Mouse (Mus musculus): ENCODE measurements at regions not wholly inside any gene's neighbourhood (a gene's known extent, or its start where the extent isn't known, plus 50 kb on each side); places are given as distances from the start of the nearest gene placed in this dataset.

DNA sequence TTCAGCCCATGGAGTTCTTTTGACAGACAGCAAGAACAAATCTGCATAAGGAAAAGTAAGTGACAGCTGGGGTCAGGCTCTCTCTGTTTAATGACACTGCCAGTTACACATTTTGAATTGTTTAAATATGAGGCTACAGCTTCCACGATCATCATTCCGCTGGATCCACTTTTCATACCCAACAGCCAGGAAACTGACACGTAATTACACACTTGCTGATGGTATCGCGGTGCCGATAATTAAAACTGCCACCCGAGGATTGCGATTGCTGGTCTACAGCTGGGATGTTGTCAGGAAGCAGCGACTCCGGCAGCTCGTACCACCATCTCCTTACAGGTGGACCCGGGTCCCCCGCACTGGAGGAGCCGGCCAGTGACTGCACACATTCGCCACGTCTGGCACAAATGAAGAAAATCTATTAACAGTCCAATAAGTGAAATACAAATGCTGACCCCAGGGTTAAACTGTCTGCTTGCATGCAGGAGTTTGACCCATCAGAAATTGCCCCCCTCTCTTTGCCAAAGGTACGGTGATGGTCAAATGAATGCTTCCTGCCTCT lies 217.3 kb upstream of the Mgmt start:
- no peak overlapping the region for H3K4me3 ChIP-seq (ENCODE audit: low read length)
- WGBS = 60% methylated on average over 17 of the region's 17 CpGs
- no peak overlapping the region for H3K9ac ChIP-seq (replicated peaks; ENCODE audit: low read length)
- no peaks in the 10 kb centered on the region for H3K36me3 ChIP-seq (ENCODE audit: insufficient read depth, low read length)
- no peaks in the 10 kb centered on the region for H3K9me3 ChIP-seq (ENCODE audit: low read length)
- peaks cover 22% of the 10 kb centered on the region for H3K4me1 ChIP-seq (ENCODE audit: insufficient read depth, low read length)
- no peak for ATAC-seq (ENCODE audit: low FRiP score, low TSS enrichment)
- H3K4me2 ChIP-seq (replicated peaks; ENCODE audit: low read depth, low read length) = no peak overlapping the region
- H3K27ac ChIP-seq (ENCODE audit: low read length) = no peak overlapping the region
- peaks cover 19% of the 10 kb centered on the region for H3K27me3 ChIP-seq (ENCODE audit: insufficient read depth, low read length)

DNA sequence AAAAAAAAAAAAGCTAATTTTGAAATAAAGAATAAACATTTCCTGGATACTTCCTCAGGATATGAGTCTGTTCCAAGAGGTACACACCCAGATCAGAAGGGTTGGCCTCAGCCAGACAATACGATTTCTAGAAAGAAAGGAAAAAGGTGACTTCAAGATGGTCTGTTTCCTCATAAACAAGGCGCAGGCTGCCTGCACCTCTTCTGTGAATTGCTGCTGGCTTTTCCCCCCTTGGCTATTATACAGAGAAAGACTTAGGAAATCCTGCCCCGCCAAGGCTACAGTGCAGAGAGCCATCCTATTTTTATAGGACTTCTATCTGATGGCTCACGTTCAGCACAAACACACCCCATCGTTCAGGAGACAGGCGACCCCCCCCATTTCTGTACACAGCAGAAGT lies 204.8 kb upstream of the Mgmt start:
- ATAC-seq (ENCODE audit: low FRiP score, low TSS enrichment) = no peak
- H3K4me1 ChIP-seq (ENCODE audit: insufficient read depth, low read length) = peaks cover 8% of the 10 kb centered on the region; the same call in 1 of the 2 replicates
- no peaks in the 10 kb centered on the region for H3K9me3 ChIP-seq (ENCODE audit: low read length)
- H3K4me2 ChIP-seq (replicated peaks; ENCODE audit: low read depth, low read length) = peak overlapping the region; percentile 8; the same call in 1 of the 2 replicates
- H3K27me3 ChIP-seq (ENCODE audit: insufficient read depth, low read length) = peaks cover 19% of the 10 kb centered on the region
- no peaks in the 10 kb centered on the region for H3K36me3 ChIP-seq (ENCODE audit: insufficient read depth, low read length)
- no peak overlapping the region for H3K4me3 ChIP-seq (ENCODE audit: low read length)
- WGBS = 22% methylated on average over 6 of the region's 6 CpGs
- no peak overlapping the region for H3K27ac ChIP-seq (ENCODE audit: low read length)
- no peak overlapping the region for H3K9ac ChIP-seq (replicated peaks; ENCODE audit: low read length)

DNA sequence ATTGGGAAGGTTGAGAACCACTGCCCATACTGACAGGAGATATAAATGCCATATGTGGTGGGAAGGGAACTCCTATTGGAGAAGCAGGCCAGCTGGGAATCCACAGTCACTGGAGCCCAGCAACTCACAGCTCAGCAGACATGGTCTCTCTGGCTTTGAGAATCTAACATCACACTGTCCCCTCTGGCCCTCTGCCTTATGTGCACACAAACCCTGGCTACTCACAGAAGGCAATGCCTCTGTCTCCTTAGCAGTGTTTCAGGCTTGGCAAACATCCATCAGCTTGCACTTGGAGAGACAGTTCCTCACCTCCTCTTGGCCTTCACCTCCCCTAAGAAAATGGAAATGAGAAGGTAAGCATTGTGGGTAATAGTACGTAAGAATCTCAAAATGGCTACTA lies 188.2 kb upstream of the Mgmt start:
- Histone ChIP-seq H3K27me3 (ENCODE audit: insufficient read depth, low read length) (peaks cover 3% of the 10 kb centered on the region; the same call in 1 of the 2 replicates), H3K4me3 (ENCODE audit: low read length) (no peak overlapping the region), H3K4me1 (ENCODE audit: insufficient read depth, low read length) (peaks cover 9% of the 10 kb centered on the region; the same call in 1 of the 2 replicates), H3K4me2 (replicated peaks; ENCODE audit: low read depth, low read length) (no peak overlapping the region), H3K27ac (ENCODE audit: low read length) (no peak overlapping the region), H3K36me3 (ENCODE audit: insufficient read depth, low read length) (no peaks in the 10 kb centered on the region), H3K9ac (replicated peaks; ENCODE audit: low read length) (no peak overlapping the region), H3K9me3 (ENCODE audit: low read length) (no peaks in the 10 kb centered on the region)
- ATAC-seq (ENCODE audit: low FRiP score, low TSS enrichment) = no peak
- WGBS = 89% methylated on average over 1 of the region's 1 CpGs

DNA sequence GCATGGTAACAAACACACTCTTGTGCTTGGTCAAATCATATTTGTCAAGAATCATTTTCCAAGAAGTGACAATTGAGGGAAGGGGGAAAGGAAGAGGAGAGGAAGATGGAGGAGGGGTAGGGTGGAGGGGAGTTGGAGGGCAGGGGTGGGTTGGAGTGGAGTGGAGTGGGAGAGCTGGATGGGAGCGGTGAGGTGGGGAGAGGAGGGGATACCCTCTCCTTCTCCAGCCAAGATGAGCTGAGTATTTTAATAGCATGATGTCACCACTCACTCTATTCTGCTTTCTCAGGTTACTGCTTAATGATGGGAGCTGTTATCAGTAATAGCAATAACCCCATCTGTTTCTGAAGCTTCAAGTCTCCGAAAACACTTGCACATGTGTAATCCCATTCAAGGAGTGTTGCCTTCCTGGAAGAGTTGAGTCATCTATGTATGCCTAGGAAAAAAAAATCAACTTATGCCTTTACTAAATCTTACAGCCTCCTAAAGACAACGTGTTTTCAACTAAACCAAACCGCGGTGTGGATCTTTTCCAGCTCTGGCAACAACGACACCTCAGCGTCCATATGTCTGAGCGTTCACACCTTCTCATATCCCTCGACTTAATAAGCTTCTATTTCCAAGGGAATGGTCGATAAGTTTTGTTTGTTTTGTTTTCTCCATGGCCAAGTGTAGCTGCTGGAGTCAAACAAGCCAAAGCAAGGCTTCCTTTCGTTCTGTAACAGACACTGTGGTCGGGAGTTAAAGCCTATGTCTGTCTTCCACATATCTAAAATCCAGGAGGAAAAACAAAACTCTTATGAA lies 187.0 kb upstream of the Mgmt start:
- no peak for ATAC-seq (ENCODE audit: low FRiP score, low TSS enrichment)
- WGBS = 46% methylated on average over 12 of the region's 12 CpGs

DNA sequence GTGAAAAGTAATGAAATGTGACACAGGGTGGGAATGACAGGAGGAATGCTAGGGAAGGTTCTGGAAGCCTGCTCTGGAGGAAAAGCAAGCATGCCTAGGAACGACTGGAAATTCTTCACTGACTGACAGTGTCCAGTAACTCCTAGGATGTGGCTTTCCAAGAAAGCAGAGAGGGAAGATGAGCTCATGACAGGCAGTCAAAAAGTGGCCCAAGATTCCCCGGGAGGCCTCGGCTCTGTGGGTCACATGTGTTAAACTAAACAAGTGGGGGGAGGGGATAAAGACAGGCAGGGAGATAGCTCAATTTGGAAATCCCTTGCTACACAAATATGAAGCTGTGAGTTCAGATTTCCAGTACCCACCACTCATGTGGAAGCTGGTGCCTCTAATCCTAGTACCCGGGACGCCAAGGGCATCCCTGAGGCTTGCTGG lies 186.4 kb upstream of the Mgmt start:
- Histone ChIP-seq H3K4me2 (replicated peaks; ENCODE audit: low read depth, low read length) (no peak overlapping the region), H3K27ac (ENCODE audit: low read length) (no peak overlapping the region), H3K4me1 (ENCODE audit: insufficient read depth, low read length) (peaks cover 15% of the 10 kb centered on the region), H3K4me3 (ENCODE audit: low read length) (no peak overlapping the region), H3K9me3 (ENCODE audit: low read length) (no peaks in the 10 kb centered on the region), H3K9ac (replicated peaks; ENCODE audit: low read length) (no peak overlapping the region), H3K36me3 (ENCODE audit: insufficient read depth, low read length) (no peaks in the 10 kb centered on the region), H3K27me3 (ENCODE audit: insufficient read depth, low read length) (peaks cover 3% of the 10 kb centered on the region; the same call in 1 of the 2 replicates)
- 36% methylated on average over 5 of the region's 5 CpGs for WGBS
- no peak for ATAC-seq (ENCODE audit: low FRiP score, low TSS enrichment)

More for the DNA sequence above, 187.0 kb upstream of the Mgmt start:
- Histone ChIP-seq H3K36me3 (ENCODE audit: insufficient read depth, low read length) (no peaks in the 10 kb centered on the region), H3K4me1 (ENCODE audit: insufficient read depth, low read length) (peaks cover 9% of the 10 kb centered on the region; the same call in 1 of the 2 replicates), H3K27me3 (ENCODE audit: insufficient read depth, low read length) (peaks cover 3% of the 10 kb centered on the region; the same call in 1 of the 2 replicates), H3K9ac (replicated peaks; ENCODE audit: low read length) (no peak overlapping the region), H3K4me2 (replicated peaks; ENCODE audit: low read depth, low read length) (no peak overlapping the region), H3K9me3 (ENCODE audit: low read length) (no peaks in the 10 kb centered on the region), H3K4me3 (ENCODE audit: low read length) (no peak overlapping the region), H3K27ac (ENCODE audit: low read length) (no peak overlapping the region)

DNA sequence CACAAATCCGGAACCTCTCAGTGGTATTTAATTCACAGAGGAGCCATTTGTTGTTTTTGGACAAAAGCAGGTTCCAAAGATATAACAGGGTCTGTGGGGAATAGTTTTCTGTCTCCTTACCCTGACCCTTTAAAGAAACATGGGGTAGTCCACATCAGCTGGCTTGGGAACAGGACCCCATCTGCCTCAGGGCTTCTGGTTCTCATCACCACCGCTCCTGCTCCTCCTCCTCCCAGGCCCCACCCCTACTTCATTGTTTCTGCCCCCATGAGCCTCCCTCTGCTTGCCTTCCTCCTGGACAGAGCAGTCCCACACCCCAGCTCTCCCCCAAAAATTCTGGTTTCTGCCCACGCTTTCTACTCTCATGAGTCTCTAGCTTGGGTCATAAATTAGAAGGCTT lies 183.8 kb upstream of the Mgmt start:
- peak; percentile 77 for ATAC-seq (ENCODE audit: low FRiP score, low TSS enrichment)
- Histone ChIP-seq H3K9ac (replicated peaks; ENCODE audit: low read length) (no peak overlapping the region), H3K36me3 (ENCODE audit: insufficient read depth, low read length) (no peaks in the 10 kb centered on the region), H3K4me2 (replicated peaks; ENCODE audit: low read depth, low read length) (no peak overlapping the region), H3K27me3 (ENCODE audit: insufficient read depth, low read length) (peaks cover 3% of the 10 kb centered on the region; the same call in 1 of the 2 replicates), H3K4me1 (ENCODE audit: insufficient read depth, low read length) (peaks cover 23% of the 10 kb centered on the region), H3K9me3 (ENCODE audit: low read length) (no peaks in the 10 kb centered on the region), H3K4me3 (ENCODE audit: low read length) (no peak overlapping the region), H3K27ac (ENCODE audit: low read length) (no peak overlapping the region)
- WGBS = 45% methylated on average over 3 of the region's 3 CpGs

DNA sequence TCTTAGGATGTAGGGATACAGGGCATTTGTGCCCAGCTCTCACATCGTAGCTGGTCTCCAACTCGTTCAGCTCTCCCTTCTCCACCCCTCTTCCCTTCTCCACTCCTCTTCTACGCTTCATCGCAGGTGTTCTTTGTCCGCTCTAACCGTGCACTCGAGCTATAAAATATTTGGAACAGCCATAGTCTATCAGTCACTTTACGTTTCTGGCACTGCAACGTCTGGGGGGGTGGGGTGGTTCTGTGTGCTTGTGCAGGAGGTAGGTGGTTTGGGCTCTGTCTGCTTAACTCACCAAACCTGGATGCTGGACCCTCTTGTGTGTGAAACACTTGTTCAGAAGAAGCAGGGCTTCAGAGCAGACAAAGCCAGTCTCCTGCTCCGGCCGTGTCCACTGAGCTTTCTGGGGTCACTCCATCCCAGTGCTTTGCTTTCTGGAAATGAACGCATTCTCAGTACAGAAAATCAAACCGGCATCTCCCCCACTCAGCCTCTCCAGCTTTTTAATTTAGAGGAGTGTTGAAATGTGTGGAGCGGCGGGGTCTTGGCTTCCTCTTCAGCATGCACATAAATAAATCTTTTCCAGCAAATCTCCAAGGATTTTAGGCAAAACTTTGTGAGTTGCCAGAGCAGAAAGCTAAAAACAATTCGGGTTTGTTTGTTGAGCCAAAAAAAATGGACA lies 181.3 kb upstream of the Mgmt start:
- Histone ChIP-seq H3K4me2 (replicated peaks; ENCODE audit: low read depth, low read length) (peak overlapping the region; percentile 17), H3K27ac (ENCODE audit: low read length) (peak overlapping the region; percentile 20; the same call in 1 of the 2 replicates), H3K4me1 (ENCODE audit: insufficient read depth, low read length) (peaks cover 18% of the 10 kb centered on the region), H3K9ac (replicated peaks; ENCODE audit: low read length) (no peak overlapping the region), H3K9me3 (ENCODE audit: low read length) (no peaks in the 10 kb centered on the region), H3K4me3 (ENCODE audit: low read length) (no peak overlapping the region), H3K27me3 (ENCODE audit: insufficient read depth, low read length) (0 out of 2 replicates have a peak, but pooled peaks cover 3% of the 10 kb centered on the region), H3K36me3 (ENCODE audit: insufficient read depth, low read length) (no peaks in the 10 kb centered on the region)
- WGBS = 24% methylated on average over 16 of the region's 16 CpGs
- peak; percentile 68; the same call in 1 of the 2 replicates for ATAC-seq (ENCODE audit: low FRiP score, low TSS enrichment)

DNA sequence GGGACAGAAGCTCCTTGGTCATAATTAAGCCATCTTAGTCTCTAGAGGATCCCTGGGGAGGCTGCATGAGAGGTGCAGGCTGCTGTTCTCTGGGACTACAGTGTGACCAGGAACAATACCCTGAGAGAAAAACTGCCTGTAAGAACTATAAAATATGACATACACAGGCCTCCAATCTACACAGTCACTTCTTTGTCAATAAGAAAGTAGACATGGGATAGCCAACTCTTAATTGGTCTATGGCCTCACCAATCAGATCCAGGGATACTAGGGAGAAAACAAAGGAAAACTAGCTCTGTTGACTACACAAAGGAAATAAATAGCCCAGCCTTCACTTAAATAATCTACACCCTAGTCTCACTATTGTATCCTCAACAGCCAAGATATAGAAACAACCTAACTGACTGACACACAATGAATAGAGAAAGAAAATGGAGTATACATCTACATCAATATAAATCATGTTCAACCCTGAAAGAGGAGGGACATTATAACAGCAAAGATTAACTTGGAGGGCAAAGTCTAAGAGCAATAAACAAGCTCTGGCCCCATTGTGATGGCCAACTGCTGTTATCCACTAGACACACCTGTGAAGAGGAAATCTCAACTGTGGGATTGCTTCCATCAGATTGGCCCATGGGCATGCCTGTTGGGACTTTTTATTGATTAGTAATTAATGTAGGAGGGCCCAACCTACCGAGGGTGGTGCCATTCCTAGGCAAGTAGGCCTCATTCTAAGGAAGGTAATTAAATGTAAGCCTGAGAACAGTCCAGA lies 166.6 kb upstream of the Mgmt start:
- H3K4me3 ChIP-seq (ENCODE audit: low read length) = no peak overlapping the region
- WGBS = 86% methylated on average over 1 of the region's 1 CpGs
- no peak overlapping the region for H3K9ac ChIP-seq (replicated peaks; ENCODE audit: low read length)
- H3K27me3 ChIP-seq (ENCODE audit: insufficient read depth, low read length) = no peaks in the 10 kb centered on the region; the same call in 1 of the 2 replicates
- H3K36me3 ChIP-seq (ENCODE audit: insufficient read depth, low read length) = no peaks in the 10 kb centered on the region
- H3K4me1 ChIP-seq (ENCODE audit: insufficient read depth, low read length) = no peaks in the 10 kb centered on the region
- H3K9me3 ChIP-seq (ENCODE audit: low read length) = no peaks in the 10 kb centered on the region
- no peak for ATAC-seq (ENCODE audit: low FRiP score, low TSS enrichment)
- no peak overlapping the region for H3K27ac ChIP-seq (ENCODE audit: low read length)
- no peak overlapping the region for H3K4me2 ChIP-seq (replicated peaks; ENCODE audit: low read depth, low read length)

DNA sequence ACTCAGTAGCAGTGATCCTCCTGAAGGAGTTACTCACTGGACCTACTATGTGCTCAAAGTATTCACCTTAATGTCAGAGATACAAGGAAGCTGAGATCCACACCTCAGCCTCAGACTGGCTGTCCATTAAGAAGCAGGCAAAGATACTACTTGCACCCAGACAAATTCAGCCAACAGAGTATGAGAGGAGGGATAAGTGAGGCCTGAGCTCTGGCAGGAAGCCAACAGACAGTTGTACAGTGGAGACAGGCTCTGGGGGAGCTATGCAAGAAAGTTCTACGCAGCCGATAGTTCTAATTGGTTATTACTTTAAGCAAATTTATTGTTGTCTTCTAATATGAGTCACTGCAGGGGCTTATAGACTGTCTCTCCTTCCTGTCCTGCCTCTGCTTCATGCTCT lies 152.2 kb upstream of the Mgmt start:
- ATAC-seq (ENCODE audit: low FRiP score, low TSS enrichment) = no peak

More for the DNA sequence above, 152.2 kb upstream of the Mgmt start:
- Histone ChIP-seq H3K36me3 (ENCODE audit: insufficient read depth, low read length) (no peaks in the 10 kb centered on the region), H3K4me1 (ENCODE audit: insufficient read depth, low read length) (no peaks in the 10 kb centered on the region), H3K4me2 (replicated peaks; ENCODE audit: low read depth, low read length) (no peak overlapping the region), H3K27me3 (ENCODE audit: insufficient read depth, low read length) (no peaks in the 10 kb centered on the region), H3K9me3 (ENCODE audit: low read length) (peaks cover 3% of the 10 kb centered on the region; the same call in 1 of the 2 replicates), H3K27ac (ENCODE audit: low read length) (no peak overlapping the region), H3K4me3 (ENCODE audit: low read length) (no peak overlapping the region), H3K9ac (replicated peaks; ENCODE audit: low read length) (no peak overlapping the region)
- WGBS = 77% methylated on average over 2 of the region's 2 CpGs

Measured in kidney, embryonic 16.5 days (tissue).